Mouse (Mus musculus): ENCODE measurements around the gene Cgnl1. TPM values are rescaled to one million over a fixed set of nuclear protein-coding genes. Genes with fewer than 3 reads are reported as not detected.

The Cgnl1 gene
- total RNA-seq (2021) = 10 to 100 TPM in 1 of 2 experiments, 1 to 10 TPM in 1; 6.6 to 12.2 TPM
- long read RNA-seq, experiment 1, partial matches to known transcripts = 0 of 6 reads
- long read RNA-seq, experiment 1, other reads (novel, unspliced or antisense) = 6 of 6 reads
- long read RNA-seq, experiment 2, partial matches to known transcripts = 0 of 4 reads
- long read RNA-seq, experiment 2, other reads (novel, unspliced or antisense) = 4 of 4 reads

- DNase-seq = peak; percentile 73
Observed at GRCm38 (mm10) chr9:71770991-71771767, at the start of gene Cgnl1. Cgnl1 (minus strand) TSS chr9:71771602.

DNA sequence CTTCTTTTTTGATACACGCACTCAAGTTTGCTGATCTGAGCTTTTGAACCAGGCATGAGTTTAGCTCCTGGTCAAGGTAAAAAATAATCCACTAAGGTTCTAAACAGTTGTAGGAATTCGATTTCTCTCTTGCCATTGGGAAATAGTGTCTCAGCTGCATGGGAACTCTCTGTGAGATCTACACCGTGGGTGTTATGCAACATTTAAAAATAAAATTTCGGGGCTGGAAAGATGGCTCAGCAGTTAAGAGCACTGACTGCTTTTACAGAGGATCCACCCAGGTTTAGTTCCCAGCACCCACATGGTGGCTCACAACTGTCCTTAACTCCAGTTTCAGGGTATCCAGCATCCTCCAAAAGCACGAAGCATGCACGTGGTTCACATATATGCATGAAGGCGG is 47.1 kb upstream of the Cgnl1 start:
- no peak for DNase-seq

- DNase-seq = no peak
Observed at GRCm38 (mm10) chr9:71816121-71816520, 44.7 kb upstream of the Cgnl1 start.

DNA sequence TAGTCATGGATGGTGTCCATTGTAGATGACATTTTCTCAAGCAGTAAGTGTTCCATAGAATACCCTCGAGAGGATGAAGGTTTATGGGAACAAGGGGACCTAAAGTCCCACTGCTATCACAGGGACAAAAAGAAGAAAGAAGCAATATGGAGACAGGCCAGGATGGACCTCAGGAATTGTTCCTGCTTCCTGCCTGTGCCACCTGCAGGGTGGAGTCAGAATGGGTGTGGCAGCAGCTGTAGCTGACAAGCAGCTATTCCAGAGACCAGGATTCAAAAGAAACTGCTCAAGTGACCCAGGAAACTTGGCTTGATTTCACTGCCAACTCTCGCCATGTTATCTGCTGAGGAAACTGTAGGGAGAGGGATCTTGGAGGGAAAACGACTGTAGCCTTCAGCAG is 42.2 kb upstream of the Cgnl1 start:
- DNase-seq = no peak

GRCm38 (mm10) chr9:71812914-71813313 is 41.5 kb upstream of the Cgnl1 start:
- DNase-seq = no peak

- no peak for DNase-seq
Observed at GRCm38 (mm10) chr9:71812402-71812801, 41.0 kb upstream of the Cgnl1 start.

DNA sequence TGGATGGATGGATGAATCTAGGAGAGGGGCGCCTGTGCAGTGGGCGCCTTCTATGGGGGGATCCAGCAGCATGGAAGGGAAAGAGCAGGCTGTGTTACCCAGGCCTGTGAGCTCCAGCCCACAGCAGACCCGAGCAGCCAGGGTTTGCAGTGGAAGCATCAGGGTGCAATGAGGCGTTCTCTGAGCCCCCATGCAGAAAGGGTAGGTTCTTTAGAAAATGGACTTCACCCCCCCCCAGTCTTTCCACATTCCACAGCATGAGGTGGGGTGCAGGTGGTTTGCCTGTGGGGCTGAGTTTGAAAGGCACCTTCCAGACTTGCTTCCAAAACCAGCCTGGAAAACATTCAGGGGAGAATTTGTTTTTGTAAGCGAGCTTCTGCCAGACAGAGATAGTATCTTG is 40.0 kb upstream of the Cgnl1 start:
- no peak for DNase-seq

GRCm38 (mm10) chr9:71810723-71811122 is 39.3 kb upstream of the Cgnl1 start:
- no peak for DNase-seq

GRCm38 (mm10) chr9:71808640-71809254 is 37.3 kb upstream of the Cgnl1 start:
- no peak for DNase-seq

DNA sequence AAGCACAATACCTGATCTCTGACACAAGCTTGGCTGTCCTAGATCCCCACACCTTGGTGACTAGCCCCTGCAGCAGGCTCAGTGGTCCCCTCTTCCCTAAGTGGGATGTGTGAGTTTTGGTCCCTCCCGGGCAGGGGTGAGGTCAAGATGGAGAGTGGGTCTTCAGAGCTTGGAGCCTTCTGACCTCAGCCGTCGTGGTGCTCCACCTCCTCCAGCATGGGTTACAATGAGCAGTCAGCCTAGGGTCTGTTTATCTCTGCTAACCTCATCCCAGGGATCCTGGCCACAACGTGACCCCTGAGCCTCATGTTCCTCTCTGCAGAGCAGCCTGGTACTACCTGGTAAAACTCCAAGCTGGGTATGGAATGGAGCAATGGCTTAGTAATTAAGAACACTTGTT is 36.4 kb upstream of the Cgnl1 start:
- DNase-seq = no peak

- DNase-seq = peak; percentile 59
Observed at GRCm38 (mm10) chr9:71806422-71806805, 35.0 kb upstream of the Cgnl1 start.

- no peak for DNase-seq
Observed at GRCm38 (mm10) chr9:71805646-71806421, 34.4 kb upstream of the Cgnl1 start.

- no peak for DNase-seq
Observed at GRCm38 (mm10) chr9:71804116-71804515, 32.7 kb upstream of the Cgnl1 start.

- no peak for DNase-seq
Observed at GRCm38 (mm10) chr9:71803281-71803680, 31.9 kb upstream of the Cgnl1 start.

DNA sequence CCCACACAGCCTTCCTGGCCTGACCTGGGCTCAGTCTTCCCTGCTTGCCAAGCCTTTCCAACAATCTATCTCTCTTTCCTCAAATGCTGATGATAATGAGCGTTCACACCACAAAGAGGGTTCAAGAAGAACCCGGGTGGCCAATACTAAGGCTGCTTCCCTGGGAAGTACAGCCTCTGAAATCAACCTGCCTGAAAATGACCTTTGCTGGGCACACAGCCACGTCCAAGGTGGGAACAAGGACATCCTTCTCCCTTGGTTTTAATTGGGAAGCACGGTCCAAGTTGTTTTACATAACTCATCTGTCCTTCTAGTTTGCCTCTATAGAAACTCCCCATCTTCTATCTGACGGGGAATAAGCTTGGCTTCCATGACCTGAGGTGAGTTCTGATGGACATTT is 28.2 kb upstream of the Cgnl1 start:
- no peak for DNase-seq

GRCm38 (mm10) chr9:71798176-71798575 is 26.8 kb upstream of the Cgnl1 start:
- no peak for DNase-seq

DNA sequence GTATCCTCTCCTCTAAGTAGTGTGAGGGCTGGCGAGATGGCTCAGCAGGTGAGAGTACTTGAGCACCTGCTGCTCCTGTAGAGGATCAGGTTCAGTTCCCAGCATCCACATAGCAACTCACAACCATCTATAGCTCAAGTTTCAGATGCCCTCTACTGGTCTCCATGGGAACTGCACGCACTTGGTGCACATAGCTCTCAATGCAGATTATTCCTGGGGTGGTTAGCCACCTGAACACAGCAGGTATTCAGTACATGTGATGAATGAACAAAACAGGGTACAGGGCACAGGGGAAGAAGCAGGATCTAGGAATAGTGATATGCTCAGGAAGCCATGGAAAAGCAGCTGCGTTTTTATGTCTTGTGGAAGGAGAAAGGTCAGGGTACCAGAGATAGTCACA is 6.0 kb upstream of the Cgnl1 start:
- no peak for DNase-seq

GRCm38 (mm10) chr9:71776337-71776736 is 4.9 kb upstream of the Cgnl1 start:
- DNase-seq = no peak

DNA sequence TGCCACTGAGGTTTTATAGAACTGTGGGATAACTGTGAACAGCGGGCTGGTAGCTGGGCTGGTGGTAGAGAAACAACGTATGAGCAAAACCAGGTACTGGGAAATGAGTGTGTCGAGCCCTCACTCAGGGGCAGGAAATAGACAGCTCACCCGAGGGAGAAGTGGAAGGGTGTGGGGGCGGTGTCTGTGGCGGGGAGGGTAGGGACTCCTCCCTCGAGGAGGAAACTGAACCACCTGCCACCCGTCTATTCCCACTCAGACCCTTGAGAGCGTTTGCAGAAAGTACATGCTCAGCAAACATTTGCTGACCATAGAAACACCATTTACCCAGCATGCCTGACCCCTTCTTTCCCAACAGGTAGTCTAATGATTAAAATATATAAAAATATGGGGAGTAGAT is 2.2 kb upstream of the Cgnl1 start:
- no peak for DNase-seq

DNA sequence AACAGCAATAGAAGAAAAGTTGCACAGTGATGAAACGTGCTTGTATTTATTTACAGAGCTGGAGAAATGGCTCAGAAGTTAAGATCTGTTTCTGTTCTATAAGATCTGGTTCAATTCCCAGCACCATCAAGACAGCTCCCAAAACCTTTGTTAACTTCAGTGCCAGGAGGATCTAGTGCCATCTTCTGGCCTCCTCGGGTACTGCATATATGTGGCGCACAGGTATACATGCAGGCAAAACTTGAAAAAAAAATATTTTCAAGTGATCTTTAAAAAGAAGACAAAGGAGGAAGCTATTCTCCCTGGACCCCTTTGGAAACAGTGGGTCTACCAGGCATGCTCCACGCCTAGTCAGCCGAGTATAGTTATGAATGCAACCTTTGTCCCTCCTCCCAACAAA is 936 bp upstream of the Cgnl1 start:
- no peak for DNase-seq

DNA sequence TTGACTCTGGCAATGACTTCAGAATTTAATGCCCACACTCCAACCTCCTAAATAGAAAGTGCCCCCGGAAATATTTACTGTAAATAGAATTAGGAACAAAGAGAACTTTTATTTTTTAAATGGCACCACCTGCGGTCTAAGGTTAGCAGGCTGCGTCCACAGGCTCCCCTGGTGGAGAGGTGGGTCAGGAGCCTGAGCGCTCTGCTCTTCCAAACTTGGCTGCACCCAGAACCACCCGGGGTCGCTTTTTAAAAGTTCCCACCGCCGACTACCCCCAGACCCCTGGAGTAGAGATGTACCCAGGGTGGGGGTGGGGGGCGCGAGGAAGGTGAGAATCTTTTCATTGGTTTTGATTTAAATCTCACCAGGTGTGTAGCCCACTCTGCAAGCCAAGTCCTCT is 918 bp downstream of the Cgnl1 start:
- no peak for DNase-seq

GRCm38 (mm10) chr9:71769701-71770100 is 1.7 kb downstream of the Cgnl1 start:
- no peak for DNase-seq

DNA sequence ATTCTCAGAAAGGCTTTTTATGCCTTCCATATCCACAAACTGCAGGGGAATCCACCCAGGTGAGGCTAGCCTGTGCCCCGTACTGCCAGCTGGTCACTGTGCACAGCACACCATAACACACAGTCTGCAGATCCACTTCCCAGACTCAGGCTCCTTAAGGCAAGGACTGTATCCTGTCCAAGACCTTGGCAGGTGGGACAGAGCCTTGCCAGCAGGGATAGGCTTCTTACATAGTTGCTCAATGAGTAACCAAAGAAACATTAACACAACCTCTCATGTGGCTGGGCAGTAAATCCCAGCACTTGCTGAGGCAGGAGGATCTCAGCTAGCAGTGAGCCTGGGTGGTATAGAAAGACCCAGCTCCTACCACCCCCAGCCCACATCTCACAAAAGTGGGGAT is 3.3 kb downstream of the Cgnl1 start:
- no peak for DNase-seq
